Mouse (Mus musculus): Measurements from ENCODE around the gene Rhobtb1. TPM values are rescaled to one million over a fixed set of nuclear protein-coding genes. Genes with fewer than 3 reads are reported as not detected.

Rhobtb1 gene
- polyA plus RNA-seq, 1 experiment from 2014 or later, result 26.1 TPM

DNA sequence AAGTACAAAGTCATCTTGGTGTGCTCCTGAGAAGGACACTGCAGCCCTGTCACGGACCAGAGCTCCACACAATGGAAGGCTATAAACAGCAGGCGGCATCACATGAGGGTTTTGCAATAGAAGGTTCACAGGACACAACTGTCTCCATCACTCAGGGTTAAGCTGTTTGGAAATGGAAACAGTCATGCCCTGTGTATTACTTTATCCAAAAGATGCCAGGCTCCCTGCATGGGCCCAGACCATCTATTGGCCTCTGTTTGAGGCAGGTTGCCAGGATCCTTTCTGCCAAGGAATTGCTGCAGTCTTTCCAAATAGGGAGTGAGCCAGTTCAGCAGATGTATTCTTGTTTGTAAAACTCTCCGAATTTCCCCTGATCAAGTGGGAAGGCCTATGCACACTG lies 175.2 kb downstream of the Rhobtb1 start:
- no peaks in the 10 kb centered on the region for H3K4me1 ChIP-seq (replicated peaks; ENCODE audit: control insufficient read depth, insufficient read depth, low read length)
- no peaks in the 10 kb centered on the region for H3K9me3 ChIP-seq (ENCODE audit: control insufficient read depth, low read length)
- no peak overlapping the region for H3K9ac ChIP-seq (ENCODE audit: low read length)
- H3K27me3 ChIP-seq (replicated peaks; ENCODE audit: control insufficient read depth, insufficient read depth, low read length), result no peaks in the 10 kb centered on the region
- no peak for ATAC-seq (replicated peaks; ENCODE audit: low FRiP score, low TSS enrichment, low read depth)
- no peaks in the 10 kb centered on the region for H3K36me3 ChIP-seq (ENCODE audit: control insufficient read depth, insufficient read depth, low read length)
- no peak overlapping the region for H3K4me3 ChIP-seq (ENCODE audit: low read depth, low read length)
- no peak overlapping the region for H3K27ac ChIP-seq (ENCODE audit: low read depth)
- no peak overlapping the region for H3K4me2 ChIP-seq (ENCODE audit: low read length)
- DNase-seq (ENCODE audit: low spot score), result no peak
- 82% methylated on average over 3 of the region's 3 CpGs for WGBS

DNA sequence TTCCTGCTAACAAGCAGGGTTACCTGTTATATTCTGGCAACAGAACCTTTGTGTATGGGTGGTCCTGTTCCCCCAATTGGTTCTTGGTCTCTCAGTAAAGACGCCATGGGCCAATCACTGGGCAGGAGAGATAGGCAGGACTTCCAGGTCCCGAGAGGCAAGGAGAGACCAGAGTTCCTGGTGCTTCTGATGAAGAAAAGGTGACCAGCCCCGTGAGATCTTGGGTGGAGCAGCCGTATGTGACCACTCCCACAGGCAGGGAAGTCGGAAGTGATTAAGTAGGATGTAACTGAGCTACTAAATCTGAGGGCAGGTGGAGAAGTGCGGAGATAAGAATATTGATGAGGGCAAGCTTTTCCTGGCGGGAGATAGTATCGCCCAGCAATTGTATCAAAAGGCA lies 176.1 kb downstream of the Rhobtb1 start:
- H3K27me3 ChIP-seq (replicated peaks; ENCODE audit: control insufficient read depth, insufficient read depth, low read length), result no peaks in the 10 kb centered on the region
- ATAC-seq (replicated peaks; ENCODE audit: low FRiP score, low TSS enrichment, low read depth), result no peak
- H3K4me3 ChIP-seq (ENCODE audit: low read depth, low read length), result no peak overlapping the region
- no peaks in the 10 kb centered on the region for H3K36me3 ChIP-seq (ENCODE audit: control insufficient read depth, insufficient read depth, low read length)
- no peaks in the 10 kb centered on the region for H3K9me3 ChIP-seq (ENCODE audit: control insufficient read depth, low read length)
- no peak overlapping the region for H3K4me2 ChIP-seq (ENCODE audit: low read length)
- 60% methylated on average over 8 of the region's 8 CpGs for WGBS
- H3K27ac ChIP-seq (ENCODE audit: low read depth), result no peak overlapping the region
- DNase-seq (ENCODE audit: low spot score), result no peak
- H3K9ac ChIP-seq (ENCODE audit: low read length), result no peak overlapping the region
- H3K4me1 ChIP-seq (replicated peaks; ENCODE audit: control insufficient read depth, insufficient read depth, low read length), result no peaks in the 10 kb centered on the region

- DNase-seq (ENCODE audit: low spot score), result no peak
- Histone ChIP-seq H3K9me3 (ENCODE audit: control insufficient read depth, low read length) (no peaks in the 10 kb centered on the region), H3K4me3 (ENCODE audit: low read depth, low read length) (no peak overlapping the region), H3K36me3 (ENCODE audit: control insufficient read depth, insufficient read depth, low read length) (peaks cover 4% of the 10 kb centered on the region; the same call in 1 of the 2 replicates), H3K27ac (ENCODE audit: low read depth) (no peak overlapping the region), H3K27me3 (replicated peaks; ENCODE audit: control insufficient read depth, insufficient read depth, low read length) (no peaks in the 10 kb centered on the region), H3K4me2 (ENCODE audit: low read length) (no peak overlapping the region), H3K9ac (ENCODE audit: low read length) (no peak overlapping the region), H3K4me1 (replicated peaks; ENCODE audit: control insufficient read depth, insufficient read depth, low read length) (no peaks in the 10 kb centered on the region)
- no peak; the same call in 1 of the 2 replicates for ATAC-seq (replicated peaks; ENCODE audit: low FRiP score, low TSS enrichment, low read depth)
- WGBS, result 76% methylated on average over 12 of the region's 12 CpGs
Measured at GRCm38 (mm10) chr10:69328029-69328655, 176.9 kb downstream of the Rhobtb1 start.

DNA sequence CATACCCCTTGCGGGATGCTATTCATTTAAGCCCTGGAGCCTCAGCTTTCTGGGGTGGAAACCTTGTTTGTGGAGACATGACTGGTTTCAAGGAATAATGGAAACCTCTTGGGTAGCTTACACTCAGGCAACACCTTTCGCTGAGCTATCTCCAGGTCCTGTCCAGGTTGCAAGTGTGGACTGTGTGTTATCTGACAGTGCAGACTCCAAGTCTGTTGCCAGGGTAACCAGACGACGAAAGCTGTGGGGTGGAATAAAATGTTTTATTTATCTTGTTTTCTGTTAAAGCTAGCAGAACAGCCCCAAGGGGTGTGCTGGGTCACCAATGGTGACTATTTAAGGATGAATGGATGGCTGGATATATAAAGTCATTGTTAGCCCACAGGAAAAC lies 177.4 kb downstream of the Rhobtb1 start:
- DNase-seq (ENCODE audit: low spot score), result no peak
- 66% methylated on average over 4 of the region's 4 CpGs for WGBS
- Histone ChIP-seq H3K4me3 (ENCODE audit: low read depth, low read length) (no peak overlapping the region), H3K27me3 (replicated peaks; ENCODE audit: control insufficient read depth, insufficient read depth, low read length) (no peaks in the 10 kb centered on the region), H3K9ac (ENCODE audit: low read length) (no peak overlapping the region), H3K36me3 (ENCODE audit: control insufficient read depth, insufficient read depth, low read length) (peaks cover 8% of the 10 kb centered on the region), H3K27ac (ENCODE audit: low read depth) (no peak overlapping the region), H3K9me3 (ENCODE audit: control insufficient read depth, low read length) (no peaks in the 10 kb centered on the region), H3K4me2 (ENCODE audit: low read length) (no peak overlapping the region), H3K4me1 (replicated peaks; ENCODE audit: control insufficient read depth, insufficient read depth, low read length) (no peaks in the 10 kb centered on the region)
- no peak for ATAC-seq (replicated peaks; ENCODE audit: low FRiP score, low TSS enrichment, low read depth)

DNA sequence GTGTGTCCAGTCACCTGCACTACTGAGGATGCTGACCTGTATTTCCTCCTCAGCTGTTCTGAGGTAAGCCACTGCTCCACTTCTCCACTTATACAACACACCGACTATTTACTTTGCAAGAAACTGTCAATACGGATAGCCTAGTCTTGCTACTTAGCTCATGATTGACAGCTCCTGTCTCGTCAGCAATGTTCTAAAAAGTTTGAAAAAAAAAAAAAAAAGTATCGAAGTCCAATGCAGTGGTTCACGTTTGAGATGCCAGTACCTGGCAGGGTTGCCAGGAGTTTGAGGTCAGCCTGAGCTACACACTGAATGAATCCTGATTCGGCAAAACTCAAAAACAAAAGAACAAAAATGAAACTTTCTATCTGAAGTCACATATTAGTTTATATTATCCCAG lies 180.0 kb downstream of the Rhobtb1 start:
- Histone ChIP-seq H3K27ac (ENCODE audit: low read depth) (no peak overlapping the region), H3K4me3 (ENCODE audit: low read depth, low read length) (no peak overlapping the region), H3K9me3 (ENCODE audit: control insufficient read depth, low read length) (no peaks in the 10 kb centered on the region), H3K4me1 (replicated peaks; ENCODE audit: control insufficient read depth, insufficient read depth, low read length) (no peaks in the 10 kb centered on the region; the same call in 1 of the 2 replicates), H3K27me3 (replicated peaks; ENCODE audit: control insufficient read depth, insufficient read depth, low read length) (no peaks in the 10 kb centered on the region), H3K4me2 (ENCODE audit: low read length) (no peak overlapping the region), H3K9ac (ENCODE audit: low read length) (no peak overlapping the region), H3K36me3 (ENCODE audit: control insufficient read depth, insufficient read depth, low read length) (peaks cover 24% of the 10 kb centered on the region)
- 82% methylated on average over 6 of the region's 6 CpGs for WGBS
- DNase-seq (ENCODE audit: low spot score) (no peak), ATAC-seq (replicated peaks; ENCODE audit: low FRiP score, low TSS enrichment, low read depth) (no peak)

- ATAC-seq (replicated peaks; ENCODE audit: low FRiP score, low TSS enrichment, low read depth), result no peak
- H3K4me3 ChIP-seq (ENCODE audit: low read depth, low read length), result no peak overlapping the region
- no peak for DNase-seq (ENCODE audit: low spot score)
- no peak overlapping the region for H3K9ac ChIP-seq (ENCODE audit: low read length)
- H3K4me1 ChIP-seq (replicated peaks; ENCODE audit: control insufficient read depth, insufficient read depth, low read length), result no peaks in the 10 kb centered on the region; the same call in 1 of the 2 replicates
- H3K27me3 ChIP-seq (replicated peaks; ENCODE audit: control insufficient read depth, insufficient read depth, low read length), result no peaks in the 10 kb centered on the region
- no peak overlapping the region for H3K27ac ChIP-seq (ENCODE audit: low read depth)
- H3K4me2 ChIP-seq (ENCODE audit: low read length), result no peak overlapping the region
- 89% methylated on average over 11 of the region's 11 CpGs for WGBS
- no peaks in the 10 kb centered on the region for H3K9me3 ChIP-seq (ENCODE audit: control insufficient read depth, low read length)
- H3K36me3 ChIP-seq (ENCODE audit: control insufficient read depth, insufficient read depth, low read length), result peaks cover 44% of the 10 kb centered on the region
Measured at GRCm38 (mm10) chr10:69333212-69333611, 182.0 kb downstream of the Rhobtb1 start.

GRCm38 (mm10) chr10:69334271-69335194 lies 183.3 kb downstream of the Rhobtb1 start:
- Histone ChIP-seq H3K9ac (ENCODE audit: low read length) (no peak overlapping the region), H3K4me3 (ENCODE audit: low read depth, low read length) (no peak overlapping the region), H3K36me3 (ENCODE audit: control insufficient read depth, insufficient read depth, low read length) (peaks cover 57% of the 10 kb centered on the region), H3K27me3 (replicated peaks; ENCODE audit: control insufficient read depth, insufficient read depth, low read length) (no peaks in the 10 kb centered on the region), H3K4me1 (replicated peaks; ENCODE audit: control insufficient read depth, insufficient read depth, low read length) (no peaks in the 10 kb centered on the region; the same call in 1 of the 2 replicates), H3K9me3 (ENCODE audit: control insufficient read depth, low read length) (no peaks in the 10 kb centered on the region), H3K27ac (ENCODE audit: low read depth) (peak overlapping the region; percentile 58; the same call in 1 of the 2 replicates), H3K4me2 (ENCODE audit: low read length) (no peak overlapping the region)
- no peak for DNase-seq (ENCODE audit: low spot score)
- ATAC-seq (replicated peaks; ENCODE audit: low FRiP score, low TSS enrichment, low read depth), result no peak
- WGBS, result 61% methylated on average over 16 of the region's 16 CpGs

DNA sequence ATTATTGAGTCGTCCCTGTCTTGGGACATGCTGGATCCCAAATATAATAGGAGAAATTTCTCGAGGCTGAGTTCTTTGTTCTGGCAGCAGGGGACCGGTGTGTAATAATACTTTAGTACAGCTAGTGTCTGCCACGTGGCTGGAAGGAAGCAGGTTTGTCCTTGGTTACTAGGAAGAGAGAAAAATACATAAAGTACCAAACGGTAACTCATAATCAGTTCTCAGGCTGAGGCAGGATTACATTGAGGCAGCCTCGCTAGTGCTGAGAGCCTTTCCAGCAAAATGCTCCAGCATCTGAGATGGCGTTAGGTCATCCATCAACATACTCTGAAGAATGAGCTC lies 183.9 kb downstream of the Rhobtb1 start:
- Histone ChIP-seq H3K9me3 (ENCODE audit: control insufficient read depth, low read length) (no peaks in the 10 kb centered on the region), H3K9ac (ENCODE audit: low read length) (no peak overlapping the region), H3K36me3 (ENCODE audit: control insufficient read depth, insufficient read depth, low read length) (peaks cover 63% of the 10 kb centered on the region), H3K4me1 (replicated peaks; ENCODE audit: control insufficient read depth, insufficient read depth, low read length) (no peaks in the 10 kb centered on the region; the same call in 1 of the 2 replicates), H3K27ac (ENCODE audit: low read depth) (peak overlapping the region; percentile 58), H3K4me2 (ENCODE audit: low read length) (no peak overlapping the region), H3K4me3 (ENCODE audit: low read depth, low read length) (no peak overlapping the region), H3K27me3 (replicated peaks; ENCODE audit: control insufficient read depth, insufficient read depth, low read length) (no peaks in the 10 kb centered on the region)
- WGBS, result 67% methylated on average over 7 of the region's 7 CpGs
- ATAC-seq (replicated peaks; ENCODE audit: low FRiP score, low TSS enrichment, low read depth) (no peak), DNase-seq (ENCODE audit: low spot score) (no peak)

Measured in intestine, embryonic 14.5 days (tissue).